Mouse (Mus musculus) lung, postnatal 0 days (tissue): ENCODE results near the gene Dgkz. TPM values are rescaled to one million over a fixed set of nuclear protein-coding genes. Genes with fewer than 3 reads are reported as not detected.

Experiments used
- ATAC-seq: fragments of 200-750 bp; cut with Nextera tagmentation; 2 replicates; pipeline ENCODE4 v1.8.0; 2017; ENCODE audit warnings: moderate library complexity
- DNase-seq: peaks from one replicate; pipeline ENCODE4 v3.0.0-alpha.2; 2016; ENCODE audit warnings: low spot score
- H3K27ac ChIP-seq: fragments of 300-500 bp; sonication (generic); 2 replicates; pipeline ENCODE4 v1.5.1; 2014; ENCODE audit warnings: antibody characterized with exemption, mild to moderate bottlenecking, low read length, mixed read lengths
- H3K27me3 ChIP-seq: fragments of 300-500 bp; sonication (generic); replicated peaks from 2 replicates; pipeline ENCODE4 v1.6.1; 2014; ENCODE audit warnings: low read length, mixed read lengths; ENCODE audit not compliant: insufficient read depth
- H3K36me3 ChIP-seq: fragments of 300-500 bp; sonication (generic); 2 replicates; pipeline ENCODE4 v1.6.1; 2014; ENCODE audit warnings: low read length, mixed read lengths; ENCODE audit not compliant: insufficient read depth
- H3K4me1 ChIP-seq: fragments of 300-500 bp; sonication (generic); 2 replicates; pipeline ENCODE4 v1.6.1; 2014; ENCODE audit warnings: antibody characterized with exemption, low read depth, low read length, mixed read lengths; ENCODE audit not compliant: insufficient read depth
- H3K4me2 ChIP-seq: fragments of 300-500 bp; sonication (generic); replicated peaks from 2 replicates; pipeline ENCODE4 v1.6.1; 2014; ENCODE audit warnings: low read depth, mild to moderate bottlenecking, low read length, moderate library complexity, mixed read lengths
- H3K4me3 ChIP-seq: fragments of 300-500 bp; sonication (generic); 2 replicates; pipeline ENCODE4 v1.5.1; 2014; ENCODE audit warnings: low read depth, low read length
- H3K9ac ChIP-seq: fragments of 300-500 bp; sonication (generic); replicated peaks from 2 replicates; pipeline ENCODE4 v1.6.1; 2014; ENCODE audit warnings: low read depth, mild to moderate bottlenecking
- H3K9me3 ChIP-seq: fragments of 300-500 bp; sonication (generic); 2 replicates; pipeline ENCODE4 v1.6.1; 2016; ENCODE audit warnings: low read length, mixed read lengths
- CTCF ChIP-seq: IDR thresholded peaks from 2 replicates; pipeline ENCODE4 v1.5.1; 2016; ENCODE audit warnings: antibody characterized with exemption, mild to moderate bottlenecking
- EP300 ChIP-seq: IDR thresholded peaks from 2 replicates; pipeline ENCODE4 v1.6.1; 2016; ENCODE audit warnings: antibody characterized with exemption, mild to moderate bottlenecking, control low read depth
- WGBS: fragments of 180-500 bp; shearing (Covaris S2); extraction: QIAGEN DNeasy Blood & Tissue Kit; methylation state at CpG from one replicate; pipeline ENCODE4 v1.1.7; 2014; 5-methylcytosine and 5-hydroxymethylcytosine counted together
- polyA plus RNA-seq: library from polyadenylated mRNA; unstranded; fragments of >200 nt; fragmentation: Nextera tagmentation; extraction: Ambion mirVana; gene quantifications from 2 replicates; pipeline ENCODE4 v1.2.1, GENCODE M21; 2015

Dgkz gene
- polyA plus RNA-seq, 1 experiment from 2014 or later: 50.7 TPM

- Histone ChIP-seq H3K27me3 (no peaks in the 10 kb centered on the region), H3K9ac (no peak overlapping the region), H3K4me3 (no peak overlapping the region), H3K9me3 (no peaks in the 10 kb centered on the region), H3K27ac (no peak overlapping the region), H3K36me3 (no peaks in the 10 kb centered on the region), H3K4me2 (no peak overlapping the region), H3K4me1 (peaks cover 7% of the 10 kb centered on the region)
- WGBS: 61% methylated on average over 1 of the region's 1 CpGs
- TF ChIP-seq EP300: no peak
- ATAC-seq: no peak
- no peak for DNase-seq
These were observed 41.8 kb upstream of the Dgkz start for GRCm38 (mm10) chr2:92017440-92017839.

- H3K4me2 ChIP-seq: no peak overlapping the region
- H3K27me3 ChIP-seq: no peaks in the 10 kb centered on the region
- H3K9ac ChIP-seq: no peak overlapping the region
These were observed 41.3 kb upstream of the Dgkz start for GRCm38 (mm10) chr2:92016981-92017380.

GRCm38 (mm10) chr2:92014891-92015290, 39.2 kb upstream of the Dgkz start:
- TF ChIP-seq CTCF (peak; percentile 34; the same call in 1 of the 2 replicates), EP300 (no peak)
- H3K4me3 ChIP-seq: no peak overlapping the region
- peaks cover 12% of the 10 kb centered on the region; the same call in 1 of the 2 replicates for H3K4me1 ChIP-seq
- H3K27me3 ChIP-seq: no peaks in the 10 kb centered on the region
- H3K9me3 ChIP-seq: no peaks in the 10 kb centered on the region
- ATAC-seq: no peak
- H3K9ac ChIP-seq: no peak overlapping the region
- H3K36me3 ChIP-seq: no peaks in the 10 kb centered on the region
- H3K27ac ChIP-seq: no peak overlapping the region
- no peak overlapping the region for H3K4me2 ChIP-seq
- no peak for DNase-seq
- WGBS: 81% methylated on average over 5 of the region's 5 CpGs

More at GRCm38 (mm10) chr2:92016981-92017380, 41.3 kb upstream of the Dgkz start:
- no peaks in the 10 kb centered on the region for H3K9me3 ChIP-seq
- TF ChIP-seq EP300 (peak; percentile 30; the same call in 1 of the 2 replicates), CTCF (no peak)
- 0 out of 2 replicates have a peak overlapping the region, but pooled peaks have one; percentile 34 for H3K27ac ChIP-seq
- H3K4me3 ChIP-seq: no peak overlapping the region
- peaks cover 12% of the 10 kb centered on the region for H3K4me1 ChIP-seq
- ATAC-seq (peak; percentile 64), DNase-seq (peak; percentile 94)
- H3K36me3 ChIP-seq: no peaks in the 10 kb centered on the region
- 12% methylated on average over 3 of the region's 3 CpGs for WGBS

- Histone ChIP-seq H3K27ac (no peak overlapping the region), H3K9ac (no peak overlapping the region), H3K4me3 (no peak overlapping the region), H3K27me3 (no peaks in the 10 kb centered on the region), H3K4me1 (peaks cover 12% of the 10 kb centered on the region; the same call in 1 of the 2 replicates), H3K4me2 (no peak overlapping the region), H3K36me3 (no peaks in the 10 kb centered on the region), H3K9me3 (no peaks in the 10 kb centered on the region)
- WGBS: 73% methylated on average over 6 of the region's 6 CpGs
- DNase-seq (no peak), ATAC-seq (no peak)
- TF ChIP-seq CTCF (no peak), EP300 (no peak)
These were observed 38.6 kb upstream of the Dgkz start for GRCm38 (mm10) chr2:92014248-92014647.

- Histone ChIP-seq H3K36me3 (no peaks in the 10 kb centered on the region), H3K9me3 (no peaks in the 10 kb centered on the region), H3K4me3 (no peak overlapping the region), H3K9ac (0 out of 2 replicates have a peak overlapping the region, but pooled peaks have one; percentile 3), H3K27ac (peak overlapping the region; percentile 71), H3K27me3 (no peaks in the 10 kb centered on the region), H3K4me1 (peaks cover 12% of the 10 kb centered on the region; the same call in 1 of the 2 replicates), H3K4me2 (no peak overlapping the region)
- ATAC-seq (peak; percentile 56), DNase-seq (peak; percentile 93)
- 41% methylated on average over 8 of the region's 8 CpGs for WGBS
- TF ChIP-seq CTCF (no peak), EP300 (no peak)
These were observed 37.2 kb upstream of the Dgkz start for GRCm38 (mm10) chr2:92012768-92013445.

- Histone ChIP-seq H3K9me3 (no peaks in the 10 kb centered on the region), H3K4me1 (peaks cover 16% of the 10 kb centered on the region)
- 63% methylated on average over 12 of the region's 12 CpGs for WGBS
These were observed 36.0 kb upstream of the Dgkz start for GRCm38 (mm10) chr2:92011424-92012353.

More at GRCm38 (mm10) chr2:92011424-92012353, 36.0 kb upstream of the Dgkz start:
- Histone ChIP-seq H3K9ac (no peak overlapping the region), H3K27me3 (no peaks in the 10 kb centered on the region), H3K36me3 (no peaks in the 10 kb centered on the region), H3K4me2 (no peak overlapping the region), H3K27ac (peak overlapping the region; percentile 71), H3K4me3 (no peak overlapping the region)
- DNase-seq (peak; percentile 60), ATAC-seq (no peak)
- TF ChIP-seq EP300: no peak
- no peak for TF ChIP-seq CTCF
